Mouse (Mus musculus): ENCODE results near the gene Ankrd39. TPM values are rescaled to one million over a fixed set of nuclear protein-coding genes. Genes with fewer than 3 reads are reported as not detected.
"Not testable (repeated sequence)": the region's sequence is repeated elsewhere in the genome, so short reads cannot be mapped to it uniquely, and the experiment has no call there.

The Ankrd39 gene
- polyA plus RNA-seq, 1 experiment from 2014 or later, result 7.2 TPM

GRCm38 (mm10) chr1:36538727-36539126 is 8.5 kb downstream of the Ankrd39 start:
- ATAC-seq (ENCODE audit: low read depth) (no peak), DNase-seq (no peak)
- no peak overlapping the region for H3K9ac ChIP-seq
- H3K36me3 ChIP-seq, result peaks cover 25% of the 10 kb centered on the region
- 81% methylated on average over 4 of the region's 4 CpGs for WGBS (ENCODE audit: insufficient replicate concordance)
- peaks cover 13% of the 10 kb centered on the region; the same call in 1 of the 2 replicates for H3K4me1 ChIP-seq (replicated peaks)
- H3K9me3 ChIP-seq (replicated peaks), result no peaks in the 10 kb centered on the region
- H3K27me3 ChIP-seq, result no peaks in the 10 kb centered on the region
- H3K4me3 ChIP-seq (replicated peaks), result no peak overlapping the region
- no peak overlapping the region for H3K4me2 ChIP-seq
- peak overlapping the region; percentile 37; the same call in 1 of the 2 replicates for H3K27ac ChIP-seq

DNA sequence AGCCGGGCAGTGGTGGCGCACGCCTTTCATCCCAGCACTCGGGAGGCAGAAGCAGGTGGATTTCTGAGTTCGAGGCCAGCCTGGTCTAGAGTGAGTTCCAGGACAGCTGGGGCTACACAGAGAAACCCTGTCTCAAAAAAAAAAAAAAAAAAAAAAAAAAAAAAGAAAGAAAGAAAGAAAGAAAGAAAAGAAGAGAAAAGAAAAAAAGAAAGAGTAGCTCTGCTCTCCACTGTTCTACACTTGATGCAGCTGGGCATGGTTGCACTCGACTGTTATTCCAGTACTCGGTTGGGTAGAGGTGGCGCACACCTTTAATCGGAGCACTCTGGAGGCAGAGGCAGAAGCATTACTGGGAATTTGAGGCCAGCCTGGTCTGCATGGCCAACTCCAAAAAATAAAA is 10.5 kb downstream of the Ankrd39 start, which contains the start of gene Ankrd23:
Ankrd23 (minus strand) TSS at position 101 of the 400 bp plus-strand sequence.
- 77% methylated on average over 9 of the region's 9 CpGs for WGBS (ENCODE audit: insufficient replicate concordance)
- H3K27me3 ChIP-seq; H3K4me3 ChIP-seq (replicated peaks); H3K9me3 ChIP-seq (replicated peaks); DNase-seq; ATAC-seq (ENCODE audit: low read depth); H3K27ac ChIP-seq; H3K4me2 ChIP-seq; H3K9ac ChIP-seq: not testable (repeated sequence)
- H3K36me3 ChIP-seq, result peaks cover 18% of the 10 kb centered on the region
- H3K4me1 ChIP-seq (replicated peaks), result peaks cover 13% of the 10 kb centered on the region; the same call in 1 of the 2 replicates

GRCm38 (mm10) chr1:36536397-36536728 is 10.9 kb downstream of the Ankrd39 start:
- ATAC-seq (ENCODE audit: low read depth), result no peak
- peaks cover 14% of the 10 kb centered on the region for H3K36me3 ChIP-seq
- H3K27ac ChIP-seq, result no peak overlapping the region; the same call in 1 of the 2 replicates
- no peaks in the 10 kb centered on the region for H3K27me3 ChIP-seq
- no peak overlapping the region for H3K4me3 ChIP-seq (replicated peaks)
- no peak overlapping the region for H3K4me2 ChIP-seq
- 73% methylated on average over 8 of the region's 8 CpGs for WGBS (ENCODE audit: insufficient replicate concordance)
- H3K4me1 ChIP-seq (replicated peaks), result peaks cover 13% of the 10 kb centered on the region; the same call in 1 of the 2 replicates
- DNase-seq, result no peak
- no peaks in the 10 kb centered on the region for H3K9me3 ChIP-seq (replicated peaks)
- no peak overlapping the region for H3K9ac ChIP-seq

- 70% methylated on average over 11 of the region's 11 CpGs for WGBS (ENCODE audit: insufficient replicate concordance)
- no peak for DNase-seq
- H3K4me3 ChIP-seq (replicated peaks), result no peak overlapping the region
- peaks cover 13% of the 10 kb centered on the region; the same call in 1 of the 2 replicates for H3K4me1 ChIP-seq (replicated peaks)
- H3K36me3 ChIP-seq, result peaks cover 12% of the 10 kb centered on the region
- no peaks in the 10 kb centered on the region for H3K9me3 ChIP-seq (replicated peaks)
- no peak overlapping the region for H3K9ac ChIP-seq
- H3K27ac ChIP-seq, result no peak overlapping the region; the same call in 1 of the 2 replicates
- no peaks in the 10 kb centered on the region for H3K27me3 ChIP-seq
- no peak for ATAC-seq (ENCODE audit: low read depth)
- H3K4me2 ChIP-seq, result no peak overlapping the region
Observed at GRCm38 (mm10) chr1:36535477-36536396, 11.5 kb downstream of the Ankrd39 start.

GRCm38 (mm10) chr1:36534595-36535058 is 12.6 kb downstream of the Ankrd39 start:
- WGBS (ENCODE audit: insufficient replicate concordance), result 60% methylated on average over 6 of the region's 6 CpGs
- Histone ChIP-seq H3K4me3 (replicated peaks) (no peak overlapping the region), H3K27me3 (no peaks in the 10 kb centered on the region), H3K36me3 (peaks cover 11% of the 10 kb centered on the region), H3K9me3 (replicated peaks) (no peaks in the 10 kb centered on the region), H3K4me2 (no peak overlapping the region), H3K9ac (no peak overlapping the region), H3K4me1 (replicated peaks) (peaks cover 13% of the 10 kb centered on the region; the same call in 1 of the 2 replicates), H3K27ac (no peak overlapping the region)
- DNase-seq (no peak), ATAC-seq (ENCODE audit: low read depth) (no peak)

DNA sequence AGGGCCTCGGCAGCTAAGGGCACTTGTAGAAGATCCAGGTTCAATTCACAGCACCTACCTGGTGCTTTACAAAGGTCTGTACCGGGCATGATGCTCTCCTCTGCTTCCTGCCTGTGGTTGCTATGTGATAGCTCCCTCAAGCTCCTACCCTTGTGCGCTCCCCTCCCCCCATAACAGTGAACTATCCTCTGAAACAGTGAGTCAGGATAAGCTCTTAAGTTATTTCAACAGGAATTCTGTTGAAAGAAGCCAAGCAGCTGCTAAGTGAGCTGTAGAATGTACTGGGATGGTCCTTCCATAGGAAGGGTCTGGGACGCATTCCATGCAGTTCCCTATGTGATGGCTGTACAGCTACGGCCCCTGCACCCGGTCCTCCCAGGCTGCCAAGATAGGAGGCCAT is 13.7 kb downstream of the Ankrd39 start:
- Histone ChIP-seq H3K27ac (no peak overlapping the region), H3K4me1 (replicated peaks) (peaks cover 10% of the 10 kb centered on the region; the same call in 1 of the 2 replicates), H3K27me3 (no peaks in the 10 kb centered on the region), H3K9me3 (replicated peaks) (no peaks in the 10 kb centered on the region), H3K9ac (no peak overlapping the region), H3K36me3 (peaks cover 4% of the 10 kb centered on the region; the same call in 1 of the 2 replicates), H3K4me3 (replicated peaks) (no peak overlapping the region), H3K4me2 (no peak overlapping the region)
- DNase-seq (no peak), ATAC-seq (ENCODE audit: low read depth) (no peak)
- WGBS (ENCODE audit: insufficient replicate concordance), result 78% methylated on average over 6 of the region's 6 CpGs

GRCm38 (mm10) chr1:36531461-36531860 is 15.8 kb downstream of the Ankrd39 start:
- ATAC-seq (ENCODE audit: low read depth) (no peak), DNase-seq (no peak)
- Histone ChIP-seq H3K36me3 (no peaks in the 10 kb centered on the region), H3K27ac (no peak overlapping the region), H3K27me3 (no peaks in the 10 kb centered on the region), H3K4me3 (replicated peaks) (no peak overlapping the region), H3K4me2 (no peak overlapping the region), H3K9ac (no peak overlapping the region), H3K9me3 (replicated peaks) (no peaks in the 10 kb centered on the region), H3K4me1 (replicated peaks) (peaks cover 10% of the 10 kb centered on the region; the same call in 1 of the 2 replicates)
- WGBS (ENCODE audit: insufficient replicate concordance), result 85% methylated on average over 12 of the region's 12 CpGs

GRCm38 (mm10) chr1:36530962-36531361 is 16.3 kb downstream of the Ankrd39 start:
- WGBS (ENCODE audit: insufficient replicate concordance), result 80% methylated on average over 7 of the region's 7 CpGs
- Histone ChIP-seq H3K36me3 (peaks cover 5% of the 10 kb centered on the region), H3K4me3 (replicated peaks) (no peak overlapping the region), H3K9me3 (replicated peaks) (no peaks in the 10 kb centered on the region), H3K27ac (no peak overlapping the region), H3K4me2 (no peak overlapping the region), H3K27me3 (no peaks in the 10 kb centered on the region), H3K9ac (no peak overlapping the region), H3K4me1 (replicated peaks) (peaks cover 8% of the 10 kb centered on the region; the same call in 1 of the 2 replicates)
- ATAC-seq (ENCODE audit: low read depth) (no peak), DNase-seq (no peak)

DNA sequence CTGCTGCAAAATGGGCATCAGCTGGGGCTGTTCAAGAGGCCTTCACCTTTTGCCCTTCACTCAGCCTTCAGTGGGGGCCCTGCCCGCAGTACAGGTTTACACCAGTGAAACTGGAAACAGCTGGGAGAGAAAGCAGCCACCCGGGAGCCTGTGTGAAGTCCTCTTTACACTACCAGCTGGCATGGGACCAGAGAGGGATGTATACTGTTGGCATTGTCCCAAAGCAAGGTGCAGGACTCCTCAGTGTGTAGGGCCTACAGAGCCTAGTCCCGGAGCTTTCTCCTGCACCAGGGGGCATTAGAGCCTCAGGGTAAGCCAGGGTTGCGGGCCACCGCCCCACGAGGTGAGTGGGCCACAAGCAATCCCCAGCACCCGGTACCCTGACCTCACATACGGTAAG is 16.8 kb downstream of the Ankrd39 start:
- Histone ChIP-seq H3K9me3 (replicated peaks) (no peaks in the 10 kb centered on the region), H3K27me3 (no peaks in the 10 kb centered on the region), H3K4me2 (no peak overlapping the region), H3K9ac (no peak overlapping the region), H3K4me3 (replicated peaks) (no peak overlapping the region), H3K27ac (no peak overlapping the region), H3K36me3 (peaks cover 10% of the 10 kb centered on the region), H3K4me1 (replicated peaks) (peaks cover 10% of the 10 kb centered on the region; the same call in 1 of the 2 replicates)
- DNase-seq (no peak), ATAC-seq (ENCODE audit: low read depth) (0 out of 2 replicates have a peak, but pooled peaks have one; percentile 4)
- WGBS (ENCODE audit: insufficient replicate concordance), result 82% methylated on average over 8 of the region's 8 CpGs

DNA sequence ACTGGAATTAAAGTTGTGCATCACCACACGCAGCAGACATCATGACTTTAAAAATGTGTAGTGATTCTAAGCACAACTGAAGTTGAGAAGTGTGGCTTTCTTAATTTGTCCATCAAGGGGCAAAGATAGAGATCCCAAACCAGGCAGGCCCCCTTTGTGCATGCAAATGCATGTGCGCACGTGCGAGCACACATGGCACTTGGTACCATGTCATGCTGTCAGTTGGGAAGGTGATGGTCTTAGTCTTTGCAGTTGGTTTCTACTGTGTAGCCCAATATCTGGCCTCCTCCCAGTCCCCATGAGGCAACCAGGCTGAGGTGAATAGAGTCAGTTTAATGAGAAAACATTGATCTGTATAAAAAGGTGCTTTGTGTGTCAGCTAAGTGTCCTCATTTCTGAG is 17.4 kb downstream of the Ankrd39 start:
- WGBS (ENCODE audit: insufficient replicate concordance), result 79% methylated on average over 4 of the region's 4 CpGs
- H3K36me3 ChIP-seq, result peaks cover 16% of the 10 kb centered on the region
- H3K4me1 ChIP-seq (replicated peaks), result peaks cover 13% of the 10 kb centered on the region; the same call in 1 of the 2 replicates
- DNase-seq, result no peak
- H3K27me3 ChIP-seq, result no peaks in the 10 kb centered on the region
- no peaks in the 10 kb centered on the region for H3K9me3 ChIP-seq (replicated peaks)
- H3K9ac ChIP-seq, result no peak overlapping the region
- ATAC-seq (ENCODE audit: low read depth), result no peak
- H3K27ac ChIP-seq, result no peak overlapping the region
- H3K4me3 ChIP-seq (replicated peaks), result no peak overlapping the region
- no peak overlapping the region for H3K4me2 ChIP-seq

GRCm38 (mm10) chr1:36529274-36529673 is 18.0 kb downstream of the Ankrd39 start:
- H3K36me3 ChIP-seq, result peaks cover 22% of the 10 kb centered on the region
- no peak overlapping the region for H3K27ac ChIP-seq
- DNase-seq (no peak), ATAC-seq (ENCODE audit: low read depth) (no peak)
- no peak overlapping the region for H3K4me2 ChIP-seq
- 79% methylated on average over 4 of the region's 4 CpGs for whole genome bisulfite sequencing (ENCODE audit: insufficient replicate concordance)
- H3K9ac ChIP-seq, result no peak overlapping the region
- no peak overlapping the region for H3K4me3 ChIP-seq (replicated peaks)
- H3K27me3 ChIP-seq, result no peaks in the 10 kb centered on the region
- H3K4me1 ChIP-seq (replicated peaks), result peaks cover 10% of the 10 kb centered on the region; the same call in 1 of the 2 replicates
- no peaks in the 10 kb centered on the region for H3K9me3 ChIP-seq (replicated peaks)

All from liver, embryonic 13.5 days (tissue).